Mouse (Mus musculus) liver, embryonic 14.5 days (tissue): ENCODE results near the gene Dlg2.

ENCODE experiments used
- CTCF ChIP-seq: IDR thresholded peaks from 2 replicates; pipeline ENCODE4 v1.5.1; 2016; ENCODE audit warnings: antibody characterized with exemption, low read depth, control low read depth
- EP300 ChIP-seq: IDR thresholded peaks from 2 replicates; pipeline ENCODE4 v1.6.1; 2016; ENCODE audit warnings: antibody characterized with exemption, low read depth

- TF ChIP-seq CTCF (no peak), EP300 (no peak)
These were observed 1096.2 kb downstream of the Dlg2 start for GRCm38 (mm10) chr7:91572666-91573065.
